Mouse (Mus musculus) frontal cortex, postnatal 10 days (tissue): ENCODE measurements around the gene Khdc1a.

Experiments used
- DNase-seq, 2 experiments: peaks; one replicate each; pipeline ENCODE4 v3.0.0; 2022; ENCODE audit warnings: low spot score in 2 of 2, mixed read lengths in 1 of 2

Gene Khdc1a

DNA sequence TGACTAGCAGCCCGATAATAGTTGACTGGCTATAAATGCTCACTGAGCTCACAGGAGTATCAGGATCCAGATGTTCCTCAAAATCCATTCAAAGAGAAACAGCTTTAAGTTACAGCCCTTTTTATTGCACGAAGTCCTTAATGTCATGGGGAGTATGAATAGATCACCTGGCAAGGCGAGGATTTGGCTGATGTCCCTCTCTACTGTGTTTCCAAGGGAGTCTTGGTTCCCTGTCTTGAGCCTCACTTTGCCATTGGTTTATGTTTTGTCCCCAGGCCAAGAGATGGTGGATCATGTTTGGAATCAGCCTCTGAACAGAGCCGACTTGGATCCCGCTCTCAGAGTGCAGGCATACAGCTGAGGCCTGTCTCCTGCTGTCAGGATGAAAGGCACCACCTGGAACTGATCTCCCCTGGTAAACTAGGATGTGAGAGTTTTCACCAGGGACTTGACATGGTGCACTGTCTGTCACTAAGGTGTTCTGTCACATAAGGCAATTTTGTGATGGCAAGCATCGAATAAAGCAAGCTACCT lies 41.8 kb downstream of the Khdc1a start:
- DNase-seq, result no peak
